Mouse (Mus musculus) stomach, embryonic 16.5 days (tissue): ENCODE data around the gene Itih2. TPM values are rescaled to one million over a fixed set of nuclear protein-coding genes. Genes with fewer than 3 reads are reported as not detected.

Experiments used
- ATAC-seq: fragments of 200-750 bp; cut with Nextera tagmentation; 2 replicates; pipeline ENCODE4 v1.8.0; 2017; ENCODE audit warnings: moderate number of reproducible peaks, moderate TSS enrichment; ENCODE audit not compliant: insufficient read depth, low FRiP score
- H3K27ac ChIP-seq: fragments of 300-500 bp; sonication (generic); 2 replicates; pipeline ENCODE4 v1.5.1; 2014; ENCODE audit warnings: low read length
- H3K27me3 ChIP-seq: fragments of 300-500 bp; sonication (generic); 2 replicates; pipeline ENCODE4 v1.6.1; 2014; ENCODE audit warnings: low read length, control low read depth, mixed read lengths; ENCODE audit not compliant: control insufficient read depth, insufficient read depth
- H3K36me3 ChIP-seq: fragments of 300-500 bp; sonication (generic); 2 replicates; pipeline ENCODE4 v1.6.1; 2014; ENCODE audit warnings: low read length; ENCODE audit not compliant: control insufficient read depth, insufficient read depth
- H3K4me1 ChIP-seq: fragments of 300-500 bp; sonication (generic); 2 replicates; pipeline ENCODE4 v1.6.1; 2014; ENCODE audit warnings: low read length, control low read depth, mixed read lengths; ENCODE audit not compliant: control insufficient read depth, insufficient read depth
- H3K4me2 ChIP-seq: fragments of 300-500 bp; sonication (generic); 2 replicates; pipeline ENCODE4 v1.6.1; 2014; ENCODE audit warnings: low read depth, low read length, mixed read lengths
- H3K4me3 ChIP-seq: fragments of 300-500 bp; sonication (generic); replicated peaks from 2 replicates; pipeline ENCODE4 v1.5.1; 2014; ENCODE audit warnings: mild to moderate bottlenecking, low read length
- H3K9ac ChIP-seq: fragments of 300-500 bp; sonication (generic); 2 replicates; pipeline ENCODE4 v1.6.1; 2014; ENCODE audit warnings: low read length
- H3K9me3 ChIP-seq: fragments of 300-500 bp; sonication (generic); replicated peaks from 2 replicates; pipeline ENCODE4 v1.6.1; 2016; ENCODE audit warnings: low read length, control low read depth; ENCODE audit not compliant: control insufficient read depth
- WGBS: fragments of 180-500 bp; shearing (Covaris S2); extraction: QIAGEN DNeasy Blood & Tissue Kit; methylation state at CpG from one replicate; pipeline ENCODE4 v1.1.7; 2014; 5-methylcytosine and 5-hydroxymethylcytosine counted together
- polyA plus RNA-seq: library from polyadenylated mRNA; unstranded; fragments of >200 nt; fragmentation: Nextera tagmentation; extraction: Ambion mirVana; gene quantifications from 2 replicates; pipeline ENCODE4 v1.2.1, GENCODE M21; 2015

The Itih2 gene
- polyA plus RNA-seq = 19.6 and 20.3 TPM in 2 replicates

- Histone ChIP-seq H3K4me2 (no peak within 1 kb of the TSS), H3K27me3 (no peaks in the 10 kb centered on the region), H3K9ac (no peak within 1 kb of the TSS), H3K9me3 (no peaks in the 10 kb centered on the region), H3K4me3 (no peak within 1 kb of the TSS), H3K36me3 (no peaks in the 10 kb centered on the region), H3K4me1 (no peaks in the 10 kb centered on the region; the same call in 1 of the 2 replicates), H3K27ac (peak within 1 kb of the TSS; percentile 79)
- 80% methylated on average over 4 of the region's 4 CpGs for WGBS
- ATAC-seq = no peak
Measured at GRCm38 (mm10) chr2:10131296-10131695, at the start of gene Itih2. Gene Itih2 (minus strand): TSS chr2:10131396.

- no peak overlapping the region for H3K27ac ChIP-seq
- no peaks in the 10 kb centered on the region for H3K27me3 ChIP-seq
- no peaks in the 10 kb centered on the region for H3K9me3 ChIP-seq
- H3K36me3 ChIP-seq = no peaks in the 10 kb centered on the region
- 85% methylated on average over 16 of the region's 16 CpGs for WGBS
- H3K4me2 ChIP-seq = no peak overlapping the region
- ATAC-seq = no peak
- no peaks in the 10 kb centered on the region for H3K4me1 ChIP-seq
- H3K4me3 ChIP-seq = no peak overlapping the region
- H3K9ac ChIP-seq = no peak overlapping the region
Measured at GRCm38 (mm10) chr2:10169991-10170390, 38.8 kb upstream of the Itih2 start.

GRCm38 (mm10) chr2:10168016-10168415, 36.8 kb upstream of the Itih2 start:
- Histone ChIP-seq H3K4me1 (no peaks in the 10 kb centered on the region), H3K9ac (no peak overlapping the region), H3K27me3 (no peaks in the 10 kb centered on the region), H3K27ac (no peak overlapping the region), H3K4me2 (no peak overlapping the region), H3K4me3 (no peak overlapping the region), H3K36me3 (no peaks in the 10 kb centered on the region), H3K9me3 (no peaks in the 10 kb centered on the region)
- WGBS = 44% methylated on average over 8 of the region's 8 CpGs
- ATAC-seq = no peak

GRCm38 (mm10) chr2:10167283-10167682, 36.1 kb upstream of the Itih2 start:
- Histone ChIP-seq H3K4me1 (no peaks in the 10 kb centered on the region), H3K36me3 (no peaks in the 10 kb centered on the region), H3K9me3 (no peaks in the 10 kb centered on the region), H3K9ac (no peak overlapping the region), H3K27ac (no peak overlapping the region), H3K27me3 (no peaks in the 10 kb centered on the region), H3K4me2 (no peak overlapping the region), H3K4me3 (no peak overlapping the region)
- WGBS = 85% methylated on average over 11 of the region's 11 CpGs
- no peak for ATAC-seq

- WGBS = 46% methylated on average over 6 of the region's 6 CpGs
- no peaks in the 10 kb centered on the region for H3K36me3 ChIP-seq
- H3K27ac ChIP-seq = no peak overlapping the region
- no peak overlapping the region for H3K9ac ChIP-seq
- H3K4me2 ChIP-seq = no peak overlapping the region
- H3K27me3 ChIP-seq = no peaks in the 10 kb centered on the region
- no peaks in the 10 kb centered on the region for H3K4me1 ChIP-seq
- ATAC-seq = no peak
- H3K9me3 ChIP-seq = no peaks in the 10 kb centered on the region
- no peak overlapping the region for H3K4me3 ChIP-seq
Measured at GRCm38 (mm10) chr2:10166635-10167034, 35.4 kb upstream of the Itih2 start.

DNA sequence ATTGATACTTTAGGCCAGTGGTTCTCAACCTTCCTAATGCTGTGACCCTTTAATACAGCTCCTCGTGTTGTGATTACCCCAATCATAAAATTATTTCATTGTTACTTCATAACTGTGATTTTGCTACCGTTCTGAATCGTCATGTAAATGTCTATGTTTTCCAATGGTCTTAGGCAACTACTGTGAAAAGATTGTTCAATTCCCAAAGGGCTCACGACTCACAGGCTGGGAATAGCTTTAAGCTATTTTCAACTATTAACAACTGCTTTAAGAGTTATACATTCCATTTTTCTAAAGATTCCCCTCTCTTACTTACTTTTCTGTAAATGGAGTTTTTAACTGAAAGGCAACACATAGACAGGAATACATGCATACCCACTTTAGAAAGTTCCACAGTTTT, 30.8 kb upstream of the Itih2 start:
- Histone ChIP-seq H3K4me2 (no peak overlapping the region), H3K36me3 (no peaks in the 10 kb centered on the region)
- 90% methylated on average over 4 of the region's 4 CpGs for WGBS

GRCm38 (mm10) chr2:10157184-10157583, 26.0 kb upstream of the Itih2 start:
- no peak overlapping the region for H3K4me3 ChIP-seq
- H3K4me2 ChIP-seq = no peak overlapping the region
- H3K9ac ChIP-seq = no peak overlapping the region
- no peaks in the 10 kb centered on the region for H3K36me3 ChIP-seq
- H3K27ac ChIP-seq = peak overlapping the region; percentile 44
- no peaks in the 10 kb centered on the region for H3K9me3 ChIP-seq
- ATAC-seq = peak; percentile 75
- peaks cover 10% of the 10 kb centered on the region for H3K4me1 ChIP-seq
- H3K27me3 ChIP-seq = no peaks in the 10 kb centered on the region
- WGBS = 67% methylated on average over 10 of the region's 10 CpGs

More for the DNA sequence above, 30.8 kb upstream of the Itih2 start:
- H3K4me1 ChIP-seq = no peaks in the 10 kb centered on the region; the same call in 1 of the 2 replicates
- no peak overlapping the region for H3K9ac ChIP-seq
- H3K27me3 ChIP-seq = no peaks in the 10 kb centered on the region
- H3K27ac ChIP-seq = no peak overlapping the region
- ATAC-seq = no peak
- H3K9me3 ChIP-seq = no peaks in the 10 kb centered on the region
- no peak overlapping the region for H3K4me3 ChIP-seq

- no peaks in the 10 kb centered on the region for H3K9me3 ChIP-seq
- peak within 1 kb of the TSS; percentile 88 for H3K4me2 ChIP-seq
- H3K27ac ChIP-seq = peak within 1 kb of the TSS; percentile 23; the same call in 1 of the 2 replicates
- peaks cover 10% of the 10 kb centered on the region for H3K4me1 ChIP-seq
- 9% methylated on average over 27 of the region's 27 CpGs for WGBS
- no peaks in the 10 kb centered on the region for H3K36me3 ChIP-seq
- peak within 1 kb of the TSS; percentile 77 for H3K9ac ChIP-seq
- no peaks in the 10 kb centered on the region for H3K27me3 ChIP-seq
- H3K4me3 ChIP-seq = peak within 1 kb of the TSS; percentile 60
- ATAC-seq = peak; percentile 83; the same call in 1 of the 2 replicates
Measured at GRCm38 (mm10) chr2:10153201-10154075, 22.2 kb upstream of the Itih2 start, which contains the start of gene Itih5. Gene Itih5 (plus strand): TSS chr2:10153571.

- no peaks in the 10 kb centered on the region for H3K9me3 ChIP-seq
- peaks cover 10% of the 10 kb centered on the region for H3K4me1 ChIP-seq
- 72% methylated on average over 5 of the region's 5 CpGs for WGBS
- H3K9ac ChIP-seq = no peak overlapping the region
- H3K36me3 ChIP-seq = no peaks in the 10 kb centered on the region
- no peaks in the 10 kb centered on the region for H3K27me3 ChIP-seq
- H3K4me3 ChIP-seq = no peak overlapping the region
- ATAC-seq = no peak
- no peak overlapping the region for H3K27ac ChIP-seq
- H3K4me2 ChIP-seq = no peak overlapping the region
Measured at GRCm38 (mm10) chr2:10152590-10152989, 21.4 kb upstream of the Itih2 start.
